Mouse (Mus musculus): ENCODE measurements around the gene Rfc2.

DNA sequence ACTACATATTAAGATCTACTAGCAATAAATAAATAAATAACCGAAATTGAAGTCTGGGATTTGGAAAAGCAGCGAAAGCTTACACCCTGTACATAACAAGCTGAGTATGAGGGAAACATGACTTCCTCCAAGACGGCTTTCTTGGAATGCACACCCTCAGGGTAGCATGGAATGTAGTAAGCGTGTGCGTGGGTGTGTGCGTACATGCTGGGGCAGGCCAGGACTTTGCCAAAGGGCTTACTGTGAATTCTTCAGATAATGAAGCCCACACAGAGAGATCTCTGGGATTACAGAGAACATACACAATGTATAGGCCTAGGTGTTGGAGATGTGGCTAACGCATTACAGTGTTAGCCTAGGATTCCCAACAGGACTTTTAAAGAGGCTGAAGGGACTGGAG is 3.6 kb upstream of the Rfc2 start:
- TF ChIP-seq CTCF (IDR thresholded peaks at IDR 0.05; ENCODE audit: borderline replicate concordance, insufficient read depth, low read length) (no peak), POLR2A (IDR thresholded peaks at IDR 0.05; ENCODE audit: low read depth, low read length) (no peak)

Data from embryonic fibroblast, embryonic 13.5 days (primary cell).